Mouse (Mus musculus) embryonic facial prominence, embryonic 11.5 days (tissue): ENCODE measurements around the gene Rassf3. TPM values are rescaled to one million over a fixed set of nuclear protein-coding genes. Genes with fewer than 3 reads are reported as not detected.

Experiments
- ATAC-seq: fragments of 200-750 bp; cut with Nextera tagmentation; replicated peaks from 2 replicates; pipeline ENCODE4 v1.8.0; 2017; ENCODE audit warnings: low read depth; ENCODE audit not compliant: insufficient number of reproducible peaks, low FRiP score, low TSS enrichment
- DNase-seq: peaks from one replicate; pipeline ENCODE4 v3.0.0-alpha.2; 2015; ENCODE audit warnings: low spot score
- H3K27ac ChIP-seq: fragments of 300-500 bp; sonication (generic); replicated peaks from 2 replicates; pipeline ENCODE4 v1.5.1; 2014; ENCODE audit warnings: mild to moderate bottlenecking, low read depth, low read length, control low read depth
- H3K27me3 ChIP-seq: fragments of 300-500 bp; sonication (generic); 2 replicates; pipeline ENCODE4 v1.6.1; 2014; ENCODE audit warnings: mild to moderate bottlenecking, low read length, moderate library complexity, mixed read lengths; ENCODE audit not compliant: control insufficient read depth, insufficient read depth
- H3K36me3 ChIP-seq: fragments of 300-500 bp; sonication (generic); replicated peaks from 2 replicates; pipeline ENCODE4 v1.6.1; 2014; ENCODE audit warnings: low read depth, mild to moderate bottlenecking, low read length, moderate library complexity, mixed read lengths; ENCODE audit not compliant: control insufficient read depth, insufficient read depth
- H3K4me1 ChIP-seq: fragments of 300-500 bp; sonication (generic); 2 replicates; pipeline ENCODE4 v1.6.1; 2014; ENCODE audit warnings: low read length, mixed read lengths; ENCODE audit not compliant: control insufficient read depth, insufficient read depth
- H3K4me2 ChIP-seq: fragments of 300-500 bp; sonication (generic); 2 replicates; pipeline ENCODE4 v1.6.1; 2014; ENCODE audit warnings: low read depth, mild to moderate bottlenecking, control low read depth, low read length, moderate library complexity
- H3K4me3 ChIP-seq: fragments of 300-500 bp; sonication (generic); 2 replicates; pipeline ENCODE4 v1.5.1; 2014; ENCODE audit warnings: low read depth, low read length, control low read depth
- H3K9ac ChIP-seq: fragments of 300-500 bp; sonication (generic); replicated peaks from 2 replicates; pipeline ENCODE4 v1.6.1; 2014; ENCODE audit warnings: mild to moderate bottlenecking, control low read depth, low read length
- H3K9me3 ChIP-seq: fragments of 300-500 bp; sonication (generic); replicated peaks from 2 replicates; pipeline ENCODE4 v1.6.1; 2016; ENCODE audit warnings: mild to moderate bottlenecking, low read length, inconsistent platforms, mixed read lengths; ENCODE audit not compliant: control insufficient read depth
- WGBS: fragments of 180-500 bp; shearing (Covaris S2); extraction: QIAGEN DNeasy Blood & Tissue Kit; methylation state at CpG from one replicate; pipeline ENCODE4 v1.1.7; 2014; 5-methylcytosine and 5-hydroxymethylcytosine counted together
- polyA plus RNA-seq: library from polyadenylated mRNA; unstranded; fragments of >200 nt; fragmentation: Nextera tagmentation; extraction: Ambion mirVana; gene quantifications from 2 replicates; pipeline ENCODE4 v1.2.1, GENCODE M21; 2014

Rassf3 gene
- polyA plus RNA-seq, 1 experiment from 2014 or later: 21.4 TPM

DNA sequence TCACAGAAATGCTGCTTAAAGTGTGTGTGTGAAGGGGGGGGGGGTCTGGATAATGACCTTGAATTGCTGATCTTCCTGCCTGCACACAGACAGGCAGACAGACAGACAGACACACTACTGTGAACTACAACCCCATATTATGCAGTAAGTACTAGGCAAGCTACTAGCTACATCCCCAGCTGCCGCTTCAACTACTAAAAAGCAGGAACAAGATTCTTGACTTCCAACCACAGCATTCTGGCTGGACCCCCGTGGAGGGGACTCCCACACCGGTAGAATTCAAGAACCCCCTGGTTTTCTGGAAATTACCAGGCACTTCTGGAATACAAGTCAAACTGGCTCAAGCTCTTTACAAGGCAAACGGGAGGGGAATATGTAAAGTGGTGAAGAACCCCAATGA lies 1.9 kb downstream of the Rassf3 start:
- no peaks in the 10 kb centered on the region for H3K36me3 ChIP-seq
- no peaks in the 10 kb centered on the region for H3K27me3 ChIP-seq
- peak overlapping the region; percentile 76 for H3K4me2 ChIP-seq
- H3K9me3 ChIP-seq: no peaks in the 10 kb centered on the region
- peak overlapping the region; percentile 70 for H3K4me3 ChIP-seq
- DNase-seq (no peak), ATAC-seq (no peak)
- H3K9ac ChIP-seq: peak overlapping the region; percentile 74
- no peaks in the 10 kb centered on the region; the same call in 1 of the 2 replicates for H3K4me1 ChIP-seq
- 25% methylated on average over 4 of the region's 4 CpGs for WGBS
- no peak overlapping the region for H3K27ac ChIP-seq

DNA sequence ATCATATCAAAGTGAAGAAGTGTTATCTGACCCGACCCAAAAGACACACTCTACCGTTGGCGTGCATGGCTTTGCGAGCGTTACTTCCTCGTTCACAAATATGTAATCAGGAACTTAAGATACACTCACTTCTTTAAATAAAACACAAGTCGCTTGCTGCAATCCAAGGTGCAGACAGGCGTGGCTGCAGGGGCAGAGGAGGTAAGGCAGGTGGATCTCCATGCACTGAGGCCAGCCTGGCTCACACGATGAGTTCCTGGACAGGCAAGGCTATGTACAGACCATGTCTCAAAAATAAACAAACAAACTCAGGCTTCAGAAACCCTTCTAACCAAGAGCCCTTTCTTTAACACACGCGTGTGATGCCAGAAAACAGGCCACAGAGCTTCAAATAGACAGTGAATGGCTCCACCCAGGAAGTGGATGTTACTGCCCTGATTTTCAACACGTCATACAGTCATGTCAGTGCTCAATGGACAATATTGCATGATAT lies 2.4 kb downstream of the Rassf3 start:
- H3K9me3 ChIP-seq: no peaks in the 10 kb centered on the region
- DNase-seq: no peak
- WGBS: 53% methylated on average over 12 of the region's 12 CpGs
- peak overlapping the region; percentile 76 for H3K4me2 ChIP-seq
- ATAC-seq: no peak
- no peaks in the 10 kb centered on the region; the same call in 1 of the 2 replicates for H3K4me1 ChIP-seq
- no peaks in the 10 kb centered on the region for H3K36me3 ChIP-seq
- H3K9ac ChIP-seq: no peak overlapping the region
- H3K4me3 ChIP-seq: peak overlapping the region; percentile 70
- no peak overlapping the region for H3K27ac ChIP-seq
- no peaks in the 10 kb centered on the region for H3K27me3 ChIP-seq

DNA sequence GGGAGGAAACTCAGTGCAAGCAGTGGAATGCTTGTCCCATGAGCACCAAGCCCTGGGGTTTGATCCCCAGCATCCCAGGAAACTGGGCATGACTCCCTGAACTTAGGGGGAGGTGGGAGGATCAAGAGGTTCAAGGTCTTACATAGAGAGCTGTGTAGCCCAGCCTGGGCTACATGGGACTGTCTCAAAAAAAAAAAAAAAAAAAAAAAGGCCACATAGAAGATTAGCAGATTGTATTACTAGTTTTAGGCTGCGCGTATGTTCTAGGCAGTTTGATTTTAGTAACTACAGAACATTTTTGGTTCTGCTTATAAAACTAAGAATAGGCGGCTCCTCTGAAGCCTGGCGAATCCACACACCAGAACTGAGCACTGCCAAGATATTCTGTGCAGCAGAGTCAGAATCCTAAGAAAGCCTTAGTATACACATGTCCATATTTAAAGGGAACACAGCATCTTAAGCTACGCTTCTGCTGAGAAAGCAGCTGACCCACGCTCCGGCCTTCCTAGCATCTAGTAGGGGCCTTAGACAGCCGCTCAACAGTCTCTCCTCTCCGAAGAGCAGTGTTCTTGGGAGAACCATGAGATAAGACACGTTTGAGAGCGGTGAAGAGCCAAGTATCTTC lies 3.4 kb downstream of the Rassf3 start:
- Histone ChIP-seq H3K4me2 (no peak overlapping the region), H3K4me1 (peaks cover 3% of the 10 kb centered on the region; the same call in 1 of the 2 replicates), H3K9ac (no peak overlapping the region), H3K9me3 (no peaks in the 10 kb centered on the region), H3K36me3 (no peaks in the 10 kb centered on the region), H3K27me3 (no peaks in the 10 kb centered on the region), H3K27ac (no peak overlapping the region), H3K4me3 (no peak overlapping the region)
- DNase-seq (no peak), ATAC-seq (no peak)
- 86% methylated on average over 11 of the region's 11 CpGs for WGBS

DNA sequence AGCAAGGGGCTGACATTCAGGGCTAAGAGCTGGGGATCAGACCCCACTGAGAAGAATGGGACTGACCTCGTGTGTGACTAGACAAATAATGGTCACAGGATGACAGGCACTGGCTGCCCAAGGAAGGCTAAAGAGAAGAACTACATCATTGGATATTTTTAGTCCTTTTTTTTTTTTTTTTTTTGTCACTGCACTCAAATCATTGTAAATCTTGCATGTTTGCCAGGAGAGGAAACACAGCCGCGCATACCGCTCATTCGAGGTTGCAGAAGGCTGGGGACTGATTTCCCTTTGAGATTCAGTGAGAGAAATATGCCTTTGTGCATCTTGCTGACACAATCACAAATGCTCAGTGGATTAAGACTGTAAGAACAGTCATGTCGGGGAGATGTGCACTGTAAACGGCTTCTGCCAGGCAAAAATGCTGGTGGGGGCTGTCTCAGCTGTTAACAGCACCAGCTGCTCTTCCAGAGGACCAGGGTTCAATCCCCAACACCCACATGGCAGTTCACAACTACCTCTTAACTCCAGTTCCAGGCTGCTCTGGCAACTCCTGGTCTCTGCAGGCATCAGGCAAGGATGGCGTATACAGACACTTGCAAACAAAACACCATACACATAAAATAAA lies 4.5 kb downstream of the Rassf3 start:
- Histone ChIP-seq H3K36me3 (no peaks in the 10 kb centered on the region), H3K9me3 (no peaks in the 10 kb centered on the region), H3K27me3 (no peaks in the 10 kb centered on the region), H3K4me2 (no peak overlapping the region), H3K4me1 (peaks cover 3% of the 10 kb centered on the region; the same call in 1 of the 2 replicates), H3K27ac (no peak overlapping the region), H3K9ac (no peak overlapping the region), H3K4me3 (no peak overlapping the region)
- ATAC-seq (no peak), DNase-seq (no peak)
- WGBS: 66% methylated on average over 8 of the region's 8 CpGs

DNA sequence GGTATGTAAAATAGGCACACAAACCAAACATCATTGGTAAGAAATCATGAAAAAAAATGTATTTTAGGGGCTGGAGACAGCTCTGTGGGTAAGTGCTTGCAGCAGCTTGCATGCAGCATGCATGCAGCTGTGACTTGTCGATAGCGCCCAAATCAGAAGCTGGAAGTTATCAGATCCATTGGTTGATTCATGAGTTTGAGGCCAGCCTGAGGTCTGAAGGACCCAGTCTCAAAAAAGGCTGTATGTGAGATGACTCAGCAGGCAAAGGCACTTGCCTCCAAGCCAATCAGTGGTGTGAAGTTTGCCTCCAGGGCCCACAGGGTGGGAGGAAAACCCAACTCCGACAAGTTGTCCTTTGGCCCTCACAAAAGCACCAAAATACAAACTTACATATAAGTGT lies 6.5 kb downstream of the Rassf3 start:
- H3K4me1 ChIP-seq: peaks cover 3% of the 10 kb centered on the region; the same call in 1 of the 2 replicates
- WGBS: 58% methylated on average over 3 of the region's 3 CpGs

DNA sequence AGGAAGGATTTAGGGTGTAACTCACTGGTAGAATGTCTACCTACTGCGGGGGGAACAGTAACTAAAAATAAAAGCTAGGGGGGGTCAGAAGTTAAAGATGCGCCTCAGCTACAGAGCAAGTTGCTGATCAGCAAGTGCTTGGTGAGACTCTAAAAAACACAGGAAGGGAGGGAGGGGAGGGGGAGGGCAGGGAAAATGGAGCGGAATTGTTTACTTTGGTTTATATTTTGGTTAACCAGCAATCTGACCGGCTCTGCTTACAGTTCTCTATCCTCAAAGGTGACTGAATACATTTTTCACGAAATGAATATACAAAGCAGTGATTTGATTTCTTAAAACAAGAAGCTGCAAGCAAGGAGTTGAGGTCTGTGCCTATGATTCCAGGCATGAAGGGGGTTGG lies 7.2 kb downstream of the Rassf3 start:
- Histone ChIP-seq H3K4me1 (peaks cover 3% of the 10 kb centered on the region; the same call in 1 of the 2 replicates), H3K27ac (no peak overlapping the region), H3K9me3 (no peaks in the 10 kb centered on the region), H3K4me3 (no peak overlapping the region), H3K4me2 (no peak overlapping the region), H3K9ac (no peak overlapping the region), H3K36me3 (no peaks in the 10 kb centered on the region), H3K27me3 (no peaks in the 10 kb centered on the region)
- ATAC-seq (no peak), DNase-seq (no peak)
- 35% methylated on average over 5 of the region's 5 CpGs for WGBS

More for the DNA sequence above, 6.5 kb downstream of the Rassf3 start:
- Histone ChIP-seq H3K4me3 (no peak overlapping the region), H3K9me3 (no peaks in the 10 kb centered on the region), H3K9ac (no peak overlapping the region), H3K4me2 (no peak overlapping the region), H3K36me3 (no peaks in the 10 kb centered on the region), H3K27me3 (no peaks in the 10 kb centered on the region), H3K27ac (no peak overlapping the region)
- no peak for DNase-seq
- ATAC-seq: no peak

DNA sequence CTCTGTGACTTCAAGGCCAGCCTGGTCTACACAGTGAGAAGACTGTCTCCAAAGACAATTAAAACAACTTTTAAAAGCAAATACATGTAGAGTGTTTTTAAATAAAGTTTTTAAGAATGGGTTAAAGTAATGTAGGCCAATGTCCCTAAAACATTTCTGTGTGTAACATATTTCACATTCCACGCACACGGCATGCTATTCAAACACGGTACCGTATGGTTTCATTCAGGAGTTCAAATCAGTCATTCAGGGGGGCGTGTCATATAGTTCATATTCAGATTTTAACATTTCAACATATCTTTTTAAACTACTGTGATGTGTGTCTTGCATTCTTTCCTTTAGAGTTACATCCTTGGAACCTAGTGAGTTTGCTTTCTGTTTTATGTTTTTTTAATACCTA lies 7.9 kb downstream of the Rassf3 start:
- no peaks in the 10 kb centered on the region for H3K36me3 ChIP-seq
- 58% methylated on average over 5 of the region's 5 CpGs for WGBS
- H3K4me2 ChIP-seq: no peak overlapping the region
- no peak overlapping the region for H3K9ac ChIP-seq
- ATAC-seq: no peak
- peaks cover 3% of the 10 kb centered on the region; the same call in 1 of the 2 replicates for H3K4me1 ChIP-seq
- no peak overlapping the region for H3K4me3 ChIP-seq
- no peak for DNase-seq
- H3K9me3 ChIP-seq: no peaks in the 10 kb centered on the region
- H3K27me3 ChIP-seq: no peaks in the 10 kb centered on the region
- H3K27ac ChIP-seq: no peak overlapping the region

DNA sequence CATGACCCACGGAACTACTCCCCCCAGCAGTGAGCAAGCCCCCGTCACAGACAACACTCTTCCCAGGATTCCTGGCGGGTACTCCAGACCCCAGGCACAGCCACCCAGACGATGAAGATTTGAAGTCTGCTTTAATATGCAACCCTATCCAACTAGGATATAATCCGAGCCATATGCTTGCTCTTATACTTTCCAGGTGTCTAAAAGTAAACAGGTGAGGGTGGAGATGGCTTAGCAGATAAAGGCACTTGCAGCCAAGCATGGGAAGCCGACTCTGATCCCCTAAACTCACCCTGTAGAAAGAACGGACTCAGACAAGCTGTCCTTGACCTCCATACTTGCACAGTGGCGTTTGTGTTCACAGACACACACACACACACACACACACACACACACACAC lies 8.4 kb downstream of the Rassf3 start:
- Histone ChIP-seq H3K9me3 (no peaks in the 10 kb centered on the region), H3K27ac (no peak overlapping the region; the same call in 1 of the 2 replicates), H3K4me2 (no peak overlapping the region), H3K27me3 (no peaks in the 10 kb centered on the region), H3K4me3 (no peak overlapping the region), H3K36me3 (no peaks in the 10 kb centered on the region), H3K9ac (no peak overlapping the region), H3K4me1 (peaks cover 3% of the 10 kb centered on the region; the same call in 1 of the 2 replicates)
- ATAC-seq (peak; percentile 76), DNase-seq (peak; percentile 86)
- 25% methylated on average over 8 of the region's 8 CpGs for WGBS
